Mouse (Mus musculus) gastrocnemius, postnatal 14 days (tissue): ENCODE measurements around the gene Dlec1. TPM values are rescaled to one million over a fixed set of nuclear protein-coding genes. Genes with fewer than 3 reads are reported as not detected.
A peak's percentile ranks its signal among the peaks of the same experiment; 100 is the strongest.

Experiments
- DNase-seq: peaks from one replicate; pipeline ENCODE4 v3.0.0; 2021; ENCODE audit warnings: mixed read lengths
- intact Hi-C: fragments of 180-260 bp; cut with DNase I; formaldehyde crosslinking; loops from one replicate; pipeline ENCODE4 v1.15.1; 2025; ENCODE audit warnings: low total_unique reads
- total RNA-seq, 2 experiments: library from RNA; stranded (reverse); gene quantifications; 2 replicates each; pipeline ENCODE4 v1.2.3; 2021

The Dlec1 gene
- total RNA-seq, 2 experiments from 2014 or later: 0.12 TPM; not detected in 1

DNA sequence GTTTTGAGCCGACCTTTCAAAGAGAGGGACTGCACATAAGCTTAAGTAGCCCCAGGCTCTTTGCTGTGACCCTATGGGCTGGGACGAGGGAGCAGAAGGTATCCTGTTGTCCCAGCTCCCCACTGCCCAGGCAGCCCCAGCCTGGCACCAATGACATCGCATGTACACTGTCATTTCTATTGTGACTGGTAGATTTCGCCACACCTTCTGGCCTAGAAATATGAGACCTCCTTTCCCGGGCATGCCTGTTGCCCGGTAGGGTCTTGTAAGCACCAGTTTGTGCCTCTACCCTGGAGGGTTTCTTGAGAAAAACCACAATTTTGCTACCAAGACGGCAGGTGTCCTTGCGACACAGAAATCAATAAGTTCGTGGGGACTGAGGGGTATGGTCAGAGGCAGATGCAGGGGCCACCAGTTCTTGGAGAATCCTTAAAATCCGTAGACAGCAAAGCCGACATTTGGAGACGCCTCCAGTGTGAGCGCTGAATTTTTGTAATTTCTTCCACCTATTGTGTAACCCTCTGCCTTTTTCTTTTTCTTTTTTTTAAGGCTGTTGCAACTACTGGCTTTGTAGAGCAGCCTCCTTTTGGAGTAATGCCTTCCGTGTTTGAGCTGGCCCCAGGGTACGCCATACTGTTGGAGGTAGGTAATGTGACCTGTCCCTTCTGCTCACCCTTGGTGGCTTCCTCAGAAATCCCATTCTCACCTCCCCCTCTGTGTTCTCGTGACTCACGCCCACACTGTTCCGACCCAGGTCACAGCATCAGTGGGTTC, 20.5 kb downstream of the Dlec1 start:
- no peak for DNase-seq
- intact Hi-C loops: no loop called here

DNA sequence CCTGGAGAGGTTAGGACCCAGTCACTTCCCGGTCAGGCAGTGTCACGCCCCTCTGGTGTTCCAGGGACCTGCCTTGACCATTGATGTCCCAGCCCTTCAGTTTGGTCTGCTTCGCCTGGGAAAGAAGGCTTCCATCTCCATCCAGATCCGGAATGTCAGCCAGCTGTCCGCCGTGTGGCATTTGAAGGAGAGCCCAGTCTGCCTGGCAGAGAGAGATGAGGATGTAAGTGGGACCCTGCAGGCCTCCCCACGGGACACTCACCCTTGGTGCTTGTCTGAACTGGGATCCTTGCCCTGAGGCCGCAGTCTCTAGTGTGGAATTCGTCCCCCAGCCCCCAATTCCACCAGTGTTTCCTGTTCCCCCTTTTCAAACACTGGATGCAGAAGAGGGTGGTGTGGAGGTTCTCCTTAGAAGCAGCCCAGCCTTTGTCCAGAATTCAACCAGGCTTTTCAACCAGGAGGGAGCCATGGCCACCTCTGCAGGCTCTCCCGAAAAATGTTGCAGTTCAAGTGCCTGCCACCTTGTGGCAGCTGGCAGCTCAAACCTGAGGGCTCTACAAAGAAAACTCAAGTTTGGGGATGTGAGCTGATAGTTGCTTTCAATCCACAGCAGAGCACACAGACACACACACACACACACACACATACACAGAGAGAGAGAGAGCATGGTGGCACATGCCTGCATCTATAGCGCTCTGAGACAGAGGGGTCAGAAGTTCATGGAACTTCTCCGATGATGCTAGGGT, 26.3 kb downstream of the Dlec1 start:
- intact Hi-C loops: no loop called here
- no peak for DNase-seq

DNA sequence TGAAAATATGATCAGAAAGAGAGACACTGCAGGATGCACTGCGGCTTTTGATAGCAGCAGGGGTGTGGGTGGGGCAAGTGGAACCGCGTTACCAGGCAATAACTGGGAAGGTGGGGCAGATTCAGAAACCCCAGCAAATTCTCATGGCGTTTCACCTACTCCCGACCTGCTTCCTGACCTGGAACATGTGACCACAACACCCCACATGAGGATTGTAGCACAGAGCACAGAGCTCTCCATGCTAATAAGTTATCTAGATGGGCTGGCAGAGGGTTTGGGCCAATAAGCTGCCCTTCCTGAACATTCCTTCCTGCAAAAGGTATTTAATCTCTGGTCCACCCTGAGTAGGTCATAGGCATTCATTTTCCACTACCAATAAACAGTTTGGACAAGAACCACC, 28.4 kb downstream of the Dlec1 start:
- intact Hi-C loops: no loop called here
- DNase-seq: no peak

DNA sequence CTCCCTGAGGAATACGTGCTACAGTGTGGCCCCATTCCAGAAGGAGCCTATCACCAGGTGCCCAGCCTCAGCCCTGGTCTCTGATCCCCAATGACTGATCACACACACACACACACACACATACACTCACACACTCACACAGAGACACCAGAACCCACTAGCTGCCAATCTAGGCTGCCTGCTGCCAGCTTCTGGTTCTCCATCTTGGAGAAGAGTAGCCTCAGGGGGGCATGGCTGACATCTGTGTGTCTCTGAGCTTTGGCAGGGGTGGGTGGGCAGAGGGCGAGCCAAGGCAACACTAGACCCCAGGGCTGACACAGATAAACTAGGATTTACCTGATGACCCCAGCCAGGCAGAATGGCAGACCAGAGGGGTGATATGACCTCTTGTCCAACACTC, 36.6 kb downstream of the Dlec1 start:
- DNase-seq: no peak
- intact Hi-C loops: no loop called here

DNA sequence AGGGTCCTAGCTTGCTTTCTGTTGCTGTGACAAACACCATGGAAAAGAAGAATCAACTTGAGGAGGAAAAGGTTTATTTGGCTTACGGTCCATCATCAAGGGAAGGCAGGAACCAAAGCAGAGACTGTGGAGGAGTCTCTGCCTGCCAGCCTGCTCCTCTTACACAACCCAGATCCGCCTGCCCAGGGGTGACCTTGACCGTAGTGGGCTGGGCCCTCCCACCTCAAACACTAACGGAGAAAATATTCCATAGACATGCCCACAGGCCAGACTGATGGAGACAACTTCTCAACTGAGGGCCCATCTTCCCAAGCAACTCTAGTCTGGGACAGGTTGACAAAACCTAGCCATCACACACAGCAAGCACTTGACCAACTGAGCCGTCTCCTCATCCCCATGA, 39.8 kb downstream of the Dlec1 start:
- no peak for DNase-seq
- intact Hi-C loops: no loop called here

DNA sequence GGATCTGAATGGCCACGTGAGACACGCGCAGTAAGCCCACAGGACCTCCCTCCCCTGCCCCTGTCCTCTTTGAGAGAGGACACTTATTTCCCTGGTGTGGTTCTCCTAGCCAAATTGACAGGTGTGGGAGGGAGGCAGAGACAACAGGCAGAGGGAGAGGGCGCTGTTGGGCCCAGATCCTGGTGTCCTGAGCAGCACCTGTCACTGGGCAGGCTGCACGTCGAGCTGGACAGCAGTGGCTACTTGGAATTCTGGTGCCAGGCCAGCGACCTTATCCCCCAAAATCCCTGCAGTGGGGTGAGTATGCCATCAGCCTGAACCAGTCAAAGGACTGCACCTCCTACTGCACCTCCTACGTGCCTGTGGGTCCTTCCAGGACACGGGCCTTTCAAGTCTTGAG, 41.1 kb downstream of the Dlec1 start:
- DNase-seq: no peak
- intact Hi-C loops: no loop called here

DNA sequence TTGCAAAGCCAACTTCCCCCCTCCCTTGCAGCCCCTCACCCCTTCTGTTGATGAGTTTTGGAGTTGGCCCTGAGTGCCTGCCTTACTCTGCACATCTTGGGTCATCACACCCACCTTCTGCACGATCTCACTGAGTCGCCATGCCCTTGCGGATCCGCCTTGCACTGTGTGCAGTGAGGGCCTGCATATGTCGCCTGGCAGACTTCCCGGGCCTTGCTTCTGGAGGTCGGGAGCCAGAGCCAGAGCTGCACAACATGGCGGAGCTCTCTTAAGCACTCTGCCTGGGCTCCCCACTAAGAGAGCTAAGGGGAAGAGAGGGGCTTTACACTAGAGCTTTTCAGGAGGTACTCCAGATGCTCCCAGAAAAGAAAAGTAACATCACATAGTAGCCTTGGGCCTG, 42.4 kb downstream of the Dlec1 start:
- intact Hi-C loops: no loop called here
- no peak for DNase-seq

DNA sequence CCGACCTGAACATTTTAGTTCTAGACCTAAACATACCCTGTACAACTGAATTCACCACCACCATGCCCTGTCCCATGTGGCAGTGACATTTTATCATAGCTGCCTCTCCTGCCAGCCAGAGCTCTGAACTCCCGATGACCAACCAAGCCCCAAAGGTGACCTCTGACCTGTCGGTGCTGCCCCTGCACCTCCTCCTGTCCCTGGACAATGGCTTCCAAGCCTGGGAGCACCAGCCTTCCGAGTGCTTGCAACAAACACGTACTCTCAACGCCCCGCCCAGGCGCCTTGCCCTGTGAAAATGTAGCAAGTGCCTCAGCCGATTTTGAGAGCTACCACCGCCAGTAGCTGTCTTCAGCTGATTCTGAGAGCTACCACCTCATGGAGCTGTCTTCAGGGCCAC, 42.9 kb downstream of the Dlec1 start:
- DNase-seq: no peak
- intact Hi-C loops: no loop called here

DNA sequence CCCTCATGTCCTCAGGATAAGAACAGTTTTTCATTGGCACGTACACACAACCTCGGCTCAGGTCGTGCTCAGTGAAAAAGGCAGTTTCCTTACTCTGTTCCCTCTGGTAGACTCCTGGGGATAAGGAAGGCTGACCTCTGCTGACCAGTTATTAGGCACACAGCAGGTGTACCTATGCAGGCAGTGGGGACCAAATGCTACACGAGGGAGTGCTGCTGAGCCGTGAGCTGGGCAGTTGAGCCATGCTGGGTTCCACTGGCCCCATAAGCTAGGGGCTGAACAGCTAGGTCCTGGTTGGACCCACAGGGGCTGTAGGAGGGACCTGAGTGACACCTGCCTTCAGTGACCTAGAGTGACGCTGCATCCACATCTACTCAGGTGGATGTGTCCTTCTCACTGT, 43.4 kb downstream of the Dlec1 start:
- intact Hi-C loops: no loop called here
- no peak for DNase-seq

DNA sequence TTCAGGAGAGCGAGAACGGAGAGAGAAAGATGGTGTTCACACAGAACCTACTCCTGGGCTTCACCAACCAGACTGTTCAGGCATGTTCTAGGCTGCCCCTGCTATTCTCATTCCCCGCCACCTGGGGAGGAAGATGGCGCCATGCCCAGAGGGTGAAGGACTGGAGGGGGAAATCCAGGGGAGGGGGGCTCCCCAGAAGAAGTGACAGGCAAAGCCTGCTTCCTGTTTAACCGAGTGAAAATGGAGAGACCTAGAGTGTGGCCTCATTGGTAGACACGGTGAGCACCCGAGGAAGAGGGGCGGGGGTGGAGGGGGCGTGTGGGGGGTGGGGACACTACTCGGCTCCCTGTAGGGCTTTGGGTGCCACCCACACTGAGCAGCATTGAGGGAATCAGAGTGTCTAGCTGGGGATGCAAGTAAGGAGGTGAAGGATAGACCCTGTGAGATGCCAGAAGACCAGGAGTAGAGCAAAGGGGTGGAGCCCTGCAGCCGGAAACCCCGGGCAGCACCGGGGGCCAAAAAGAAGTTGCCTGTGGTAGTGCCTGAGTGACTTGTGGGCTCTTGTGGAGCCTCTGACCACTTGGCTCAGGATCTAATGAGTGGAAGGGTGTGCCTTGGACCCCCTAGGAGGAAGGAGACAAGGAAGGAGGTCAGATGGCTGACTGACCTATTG, 44.0 kb downstream of the Dlec1 start:
- intact Hi-C loops: no loop called here
- DNase-seq: no peak

DNA sequence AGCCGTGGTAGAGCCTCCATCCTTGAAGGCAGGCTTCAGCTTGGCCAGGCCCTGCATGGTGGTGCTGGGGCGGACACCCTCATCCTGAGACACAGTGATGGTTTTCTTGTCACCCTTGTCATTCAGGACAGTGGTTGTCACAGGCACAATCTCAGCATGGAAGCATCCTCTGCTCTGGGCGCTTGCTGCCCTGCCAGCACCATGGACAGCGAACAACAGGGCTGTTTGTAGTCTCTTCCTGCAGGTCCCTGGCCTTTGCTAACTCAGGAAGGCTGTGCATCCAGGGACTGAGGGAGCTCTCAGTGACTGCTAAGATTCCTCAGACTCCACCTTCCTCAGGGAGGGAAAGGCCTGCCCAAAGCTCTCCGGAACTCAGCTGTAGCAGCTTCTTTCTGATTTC, 47.3 kb downstream of the Dlec1 start:
- intact Hi-C loops: no loop called here
- DNase-seq: peak; percentile 52

DNA sequence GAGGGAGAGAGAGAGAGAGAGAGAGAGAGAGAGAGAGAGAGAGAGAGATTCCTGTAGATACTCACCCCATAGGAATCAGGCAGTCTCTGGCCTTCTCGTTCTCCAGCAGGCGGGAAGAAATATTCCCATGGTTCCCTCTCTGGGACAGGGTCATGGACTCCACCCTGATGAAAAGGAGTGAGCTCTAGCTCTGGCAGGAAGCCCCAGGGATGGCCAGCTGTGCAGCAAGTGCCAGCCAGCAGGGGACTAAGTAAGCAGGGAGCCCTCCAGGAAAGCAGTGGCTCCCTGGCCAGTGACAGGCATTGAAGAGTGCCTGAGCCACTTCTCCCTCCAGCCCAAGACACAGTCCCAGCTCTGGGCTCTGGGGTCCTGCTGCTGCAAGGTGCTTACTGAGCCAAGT, 49.5 kb downstream of the Dlec1 start:
- intact Hi-C loops: loop anchor here (10.0 kb wide), 1 partner anchor 203 kb away; the partner anchor contains the start of gene Xylb
- no peak for DNase-seq

DNA sequence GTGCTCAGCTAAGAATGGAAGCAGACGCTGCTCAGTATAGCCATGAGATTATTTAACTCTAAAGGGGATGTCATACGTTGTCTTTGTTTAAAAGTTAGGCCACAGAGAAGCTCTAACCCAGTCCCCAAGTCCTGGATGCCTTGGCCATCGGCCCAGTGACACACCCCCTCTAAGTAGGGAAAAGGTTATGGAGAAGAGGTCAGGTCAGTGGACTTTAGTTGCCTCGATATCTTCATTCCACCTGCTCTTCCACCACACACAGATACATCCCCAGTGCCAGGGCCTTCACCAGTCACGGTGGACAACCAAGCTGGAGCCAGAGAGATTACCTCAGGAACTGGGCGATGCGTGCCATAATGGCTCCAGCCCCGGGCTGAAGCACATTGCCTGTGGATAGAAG, 53.1 kb downstream of the Dlec1 start:
- intact Hi-C loops: loop anchor here (10.0 kb wide), 1 partner anchor 199 kb away; the partner anchor contains the start of gene Xylb
- no peak for DNase-seq

DNA sequence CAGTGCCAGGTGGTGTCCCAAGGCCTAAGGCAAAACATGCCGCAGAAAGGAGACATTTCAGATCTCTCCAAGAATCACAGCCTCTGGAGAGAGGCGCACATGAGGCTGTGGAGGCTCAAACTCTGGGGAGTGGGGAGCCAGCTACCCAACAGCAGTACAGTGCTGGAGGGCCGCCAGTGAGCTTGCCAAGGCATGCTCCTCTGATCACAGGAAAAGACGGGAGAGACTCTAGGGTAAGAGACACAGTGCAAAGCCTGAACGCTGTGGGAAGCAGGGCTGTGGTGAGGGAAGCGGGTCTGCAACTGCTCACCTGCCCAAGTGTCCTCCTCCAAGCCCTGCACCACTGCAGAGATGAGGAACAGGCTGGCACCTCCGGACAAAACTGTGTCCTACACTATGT, 53.5 kb downstream of the Dlec1 start:
- no peak for DNase-seq
- intact Hi-C loops: loop anchor here (10.0 kb wide), 1 partner anchor 199 kb away; the partner anchor contains the start of gene Xylb

DNA sequence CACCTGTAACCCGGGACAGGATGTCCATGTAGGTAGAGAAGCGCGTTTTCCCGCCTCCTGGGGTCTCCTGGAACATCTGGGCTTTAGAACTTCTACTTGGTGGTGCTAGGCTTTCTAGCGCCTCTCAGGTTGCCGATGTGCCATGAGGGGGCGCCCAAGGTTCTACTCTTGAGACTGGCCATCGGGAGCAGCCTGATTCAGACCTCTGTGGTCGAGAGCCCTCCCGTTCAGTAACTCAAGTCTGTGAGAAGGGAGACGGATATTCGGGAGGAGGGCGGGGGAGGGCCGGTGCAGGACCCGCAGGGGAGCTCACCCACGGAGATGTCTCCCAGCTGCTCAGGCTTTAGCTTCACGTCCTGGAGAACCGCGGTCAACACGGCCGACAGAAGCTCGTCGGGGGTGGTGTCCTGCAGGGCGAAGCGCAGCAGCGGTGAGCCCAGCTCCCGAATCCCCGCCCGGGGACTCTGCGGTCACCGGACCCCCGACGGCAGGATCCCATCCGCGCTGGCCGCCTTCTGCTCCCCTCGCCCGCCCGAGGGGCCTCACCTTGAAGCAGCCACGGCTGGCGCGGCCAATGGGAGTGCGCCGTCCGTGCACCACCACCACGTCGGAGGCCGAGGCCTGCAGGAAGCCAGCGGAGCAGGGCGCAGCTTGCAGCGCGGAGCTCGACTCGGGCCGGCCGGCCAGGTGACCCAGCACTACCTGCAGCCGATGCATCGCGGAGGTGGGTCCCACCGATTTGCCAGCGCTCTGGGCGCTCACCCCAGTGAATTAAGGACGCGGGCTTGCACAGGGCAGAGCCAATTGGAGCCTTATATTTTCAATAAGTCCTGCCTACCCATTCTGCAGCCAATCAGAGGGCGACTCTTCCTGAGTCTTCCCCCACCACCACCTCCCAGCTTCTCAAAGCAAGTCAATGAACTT, 54.3 kb downstream of the Dlec1 start, which contains the start of gene Acaa1b:
Gene Acaa1b (minus strand): TSS at position 816 of the 924 bp plus-strand sequence.
- peak; percentile 80 for DNase-seq
- intact Hi-C loops: loop anchor here (10.0 kb wide), 1 partner anchor 198 kb away; the partner anchor contains the start of gene Xylb

DNA sequence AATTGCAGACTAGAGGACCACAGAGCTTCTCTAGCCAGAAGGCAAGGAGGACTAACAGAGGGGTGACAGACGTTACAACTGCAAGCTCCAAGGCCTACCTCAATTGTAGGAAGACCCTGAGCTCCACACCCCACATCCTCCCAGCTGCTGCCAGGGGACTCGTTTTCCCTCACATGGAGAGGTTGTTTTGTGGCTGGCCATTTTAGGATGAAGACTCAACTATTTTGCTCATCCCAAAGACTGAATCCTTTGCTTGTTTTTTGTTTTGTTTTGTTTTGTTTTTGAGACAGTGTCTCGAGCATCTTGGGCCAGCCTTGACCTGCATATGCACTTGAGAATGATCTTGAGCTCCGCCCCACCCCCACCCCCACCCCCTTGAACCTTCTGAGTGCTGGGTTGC, 56.6 kb downstream of the Dlec1 start, which contains the start of gene Gm47289:
Gene Gm47289 (plus strand): TSS at position 301 of the 400 bp plus-strand sequence.
- intact Hi-C loops: loop anchor here (10.0 kb wide), 1 partner anchor 196 kb away; the partner anchor contains the start of gene Xylb
- no peak for DNase-seq

DNA sequence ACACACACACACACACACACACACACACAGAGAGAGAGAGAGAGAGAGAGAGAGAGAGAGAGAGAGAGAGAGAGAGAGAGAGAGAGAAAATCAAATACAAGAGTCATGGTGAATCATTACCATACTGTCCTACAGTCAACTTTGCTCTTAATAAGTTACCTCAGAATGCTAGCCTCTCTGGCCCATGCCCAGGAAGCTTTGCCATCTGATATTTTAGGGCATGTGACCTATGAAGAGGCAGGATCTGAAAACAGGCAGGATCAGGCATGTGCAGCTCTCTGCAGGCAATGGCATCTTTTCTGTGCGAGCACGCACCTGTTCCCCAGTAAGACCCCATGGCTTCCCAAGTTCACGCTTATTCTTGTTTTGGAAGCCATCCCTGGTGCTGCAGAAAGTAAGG, 58.4 kb downstream of the Dlec1 start:
- intact Hi-C loops: no loop called here
- no peak for DNase-seq

DNA sequence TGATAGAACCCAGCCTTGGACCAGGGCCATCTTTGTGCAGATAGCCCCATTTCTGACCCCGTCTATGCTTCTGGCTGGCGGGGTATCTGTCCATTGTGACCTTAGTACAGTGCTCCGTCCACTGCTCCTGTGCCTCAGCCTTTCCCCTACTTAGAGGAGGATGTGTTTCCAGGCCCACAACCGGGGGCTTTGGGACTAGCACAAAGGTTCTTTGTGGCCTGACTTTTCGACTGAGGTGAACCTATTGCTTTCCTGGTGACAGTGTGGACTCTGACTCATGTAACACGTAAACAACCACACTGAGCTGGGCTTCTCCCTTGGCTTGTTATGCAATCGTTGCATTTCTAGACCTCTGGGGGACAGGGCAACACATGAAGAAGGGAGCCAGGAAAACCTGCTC, 62.5 kb downstream of the Dlec1 start:
- DNase-seq: no peak
- intact Hi-C loops: no loop called here

DNA sequence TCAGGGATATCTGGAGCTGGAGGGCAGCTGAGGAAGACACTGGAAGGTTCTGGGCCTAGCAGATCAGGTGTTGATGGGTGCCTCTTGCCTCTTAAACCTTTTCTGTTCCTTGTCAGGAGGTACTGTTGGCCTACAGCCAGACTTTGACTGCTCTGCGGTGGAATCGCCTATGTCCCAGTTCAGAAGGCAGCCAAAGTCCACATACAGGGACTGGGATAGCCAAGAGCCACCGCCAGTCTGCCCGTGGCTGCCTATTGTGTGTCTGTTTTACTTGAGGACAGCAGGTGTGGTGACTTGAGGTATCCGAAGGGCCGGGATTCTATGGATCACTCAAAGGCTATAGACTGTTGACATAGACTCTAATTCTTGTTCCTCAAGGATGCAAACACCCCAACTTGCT, 63.3 kb downstream of the Dlec1 start:
- intact Hi-C loops: no loop called here
- DNase-seq: no peak
